Mouse (Mus musculus) spleen, postnatal 4 days (tissue): ENCODE results near the gene Kcnn3.

ENCODE experiments used
- DNase-seq, 2 experiments: peaks; one replicate each; pipeline ENCODE4 v3.0.0; 2022; ENCODE audit warnings: low spot score in 2 of 2

Gene Kcnn3

DNA sequence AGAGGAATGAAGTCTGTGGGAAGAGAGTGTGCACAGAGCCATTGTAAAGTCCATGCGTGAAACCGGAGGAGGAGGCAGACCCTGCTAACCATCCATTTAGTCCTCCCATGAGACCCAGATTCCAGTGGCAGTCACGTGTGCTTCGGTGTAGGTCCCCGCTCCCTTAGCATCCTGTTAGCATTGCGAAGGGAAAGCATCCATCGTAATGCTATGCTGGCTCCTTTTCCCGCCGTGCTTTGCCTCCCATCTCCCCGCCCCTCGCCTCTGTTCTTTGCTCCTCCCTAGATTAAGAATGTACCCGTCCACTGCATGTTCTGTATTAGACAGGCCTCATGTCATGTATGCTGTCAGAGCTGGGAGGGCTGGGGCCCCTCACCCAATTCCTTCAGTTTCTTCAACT is 144.8 kb downstream of the Kcnn3 start:
- DNase-seq, result no peak

DNA sequence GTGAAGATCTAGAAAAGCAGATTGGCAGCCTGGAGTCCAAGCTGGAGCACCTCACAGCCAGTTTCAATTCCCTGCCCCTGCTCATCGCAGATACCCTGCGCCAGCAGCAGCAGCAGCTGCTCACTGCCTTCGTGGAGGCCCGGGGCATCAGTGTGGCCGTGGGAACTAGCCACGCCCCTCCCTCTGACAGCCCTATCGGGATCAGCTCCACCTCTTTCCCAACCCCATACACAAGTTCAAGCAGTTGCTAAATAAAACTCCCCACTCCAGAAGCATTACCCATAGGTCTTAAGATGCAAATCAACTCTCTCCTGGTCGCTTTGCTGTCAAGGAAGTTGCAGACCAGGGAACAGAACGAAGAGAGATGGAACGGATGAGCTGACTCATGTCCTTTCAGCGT is 147.2 kb downstream of the Kcnn3 start:
- no peak for DNase-seq

DNA sequence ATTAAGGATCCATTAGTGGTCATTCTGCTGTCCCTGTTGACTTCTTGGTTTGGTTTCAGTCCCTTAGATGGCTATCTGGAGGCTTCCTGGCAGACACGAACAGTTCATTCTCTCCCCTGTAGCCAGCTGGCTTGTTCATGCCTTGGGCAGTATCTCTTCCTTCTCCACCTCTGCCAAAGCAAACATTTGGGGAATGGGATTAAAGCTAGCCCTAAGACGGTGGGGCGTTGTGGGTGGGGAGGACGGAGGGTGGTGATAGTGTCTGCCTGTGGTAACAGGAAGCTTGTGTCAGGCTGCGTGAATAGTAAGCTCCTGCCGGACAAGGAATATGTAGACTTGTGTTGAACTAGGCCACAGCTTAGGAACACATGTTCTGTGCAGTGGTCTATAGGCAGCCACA is 151.4 kb downstream of the Kcnn3 start:
- no peak for DNase-seq

- no peak for DNase-seq
These were observed 152.8 kb downstream of the Kcnn3 start for GRCm38 (mm10) chr3:89672573-89673317.

- DNase-seq, result no peak
These were observed 157.7 kb downstream of the Kcnn3 start for GRCm38 (mm10) chr3:89677617-89678016.

GRCm38 (mm10) chr3:89686031-89686430 is 166.1 kb downstream of the Kcnn3 start:
- no peak for DNase-seq

GRCm38 (mm10) chr3:89688694-89689581 is 169.0 kb downstream of the Kcnn3 start:
- peak; percentile 69 to 86 for DNase-seq

DNA sequence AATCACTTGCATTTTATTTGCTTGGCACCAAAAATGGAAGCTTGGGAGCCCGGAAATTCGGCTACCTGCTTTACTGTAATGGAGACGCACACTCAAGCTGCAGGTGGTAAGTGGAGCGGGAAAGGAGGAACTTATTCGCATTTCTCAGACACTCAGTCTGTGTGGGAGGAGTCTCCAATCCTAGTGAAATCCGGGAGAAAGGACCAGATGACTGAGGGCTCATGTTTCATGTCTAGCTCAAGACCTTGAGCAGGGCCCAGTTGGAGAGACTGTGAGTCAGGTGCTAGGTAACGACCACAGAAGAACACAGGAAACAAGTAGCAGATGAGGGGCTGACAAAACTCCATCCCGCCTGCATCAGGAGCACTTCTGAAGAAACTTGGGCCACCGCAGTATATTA is 171.8 kb downstream of the Kcnn3 start:
- DNase-seq, result no peak

DNA sequence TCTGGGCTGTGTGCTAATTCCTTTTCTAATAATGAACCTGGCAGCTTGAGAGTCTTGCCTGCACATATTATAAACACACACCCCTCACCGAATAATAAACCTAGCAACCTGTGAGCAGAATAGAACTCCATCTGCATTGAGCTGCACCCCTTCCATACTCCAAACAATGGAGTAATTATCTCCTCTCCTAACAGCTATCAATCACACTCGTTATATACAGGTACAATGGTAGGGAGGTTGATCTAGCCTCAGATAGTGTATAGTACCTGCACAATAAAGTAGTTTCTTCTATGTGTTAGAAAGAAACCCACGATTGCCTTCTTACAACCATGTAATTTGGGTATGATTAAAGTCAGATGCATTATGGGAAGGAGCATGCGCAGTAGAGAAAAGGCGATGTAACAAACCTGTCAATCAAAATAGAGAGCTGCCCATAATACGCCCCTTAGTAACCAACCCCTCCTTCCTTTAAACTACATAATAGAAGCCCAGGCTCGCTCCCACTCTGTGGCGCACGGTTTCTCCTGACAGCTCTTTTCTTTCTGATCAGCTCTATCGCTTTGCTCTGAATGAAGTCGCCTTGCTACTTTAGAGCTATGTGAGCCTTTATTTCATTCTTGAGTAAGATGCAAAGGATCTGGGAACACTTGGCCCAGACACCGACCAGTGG is 176.3 kb downstream of the Kcnn3 start:
- DNase-seq, result no peak

- DNase-seq, result no peak
These were observed 179.0 kb downstream of the Kcnn3 start for GRCm38 (mm10) chr3:89698958-89699357.

DNA sequence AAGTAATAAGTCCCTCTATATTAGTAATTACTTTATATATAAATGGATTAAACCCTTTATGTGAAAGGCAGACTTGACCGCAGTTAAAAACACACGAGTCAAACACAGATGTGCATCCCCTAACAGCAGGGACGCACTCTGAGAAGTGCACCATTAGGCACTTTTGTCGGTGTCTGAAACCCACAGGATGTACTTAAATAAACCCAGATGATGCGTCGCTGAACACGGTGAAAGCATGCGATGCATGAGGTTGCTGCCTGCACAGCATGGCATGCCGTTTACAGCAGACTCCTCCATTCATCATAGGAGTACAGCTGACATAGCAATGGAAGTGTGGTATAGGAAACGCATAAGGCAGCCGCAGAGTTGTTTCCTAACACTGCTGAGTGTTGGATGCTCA is 180.5 kb downstream of the Kcnn3 start:
- DNase-seq, result no peak

DNA sequence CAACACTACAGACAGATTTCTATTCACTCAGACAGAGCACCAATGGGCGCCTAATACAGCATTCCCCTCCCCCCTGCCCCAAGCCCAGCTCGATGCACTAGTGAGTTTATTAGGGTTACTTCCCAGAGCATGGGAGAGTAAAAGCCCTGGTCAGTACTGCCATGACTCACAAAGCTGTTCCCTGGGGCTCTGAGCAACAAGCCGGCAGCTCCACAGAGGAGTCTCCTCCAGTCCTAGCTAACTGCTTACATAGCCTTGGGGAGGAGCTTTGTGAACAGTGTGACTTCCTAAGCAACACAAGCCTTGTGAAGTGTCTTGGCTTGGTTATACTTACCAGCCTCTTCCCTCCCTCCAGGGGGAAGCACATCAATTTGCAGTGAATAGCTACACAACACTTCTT is 183.6 kb downstream of the Kcnn3 start:
- DNase-seq, result no peak

GRCm38 (mm10) chr3:89704064-89704463 is 184.1 kb downstream of the Kcnn3 start:
- DNase-seq, result no peak

- peak; percentile 61 to 83 for DNase-seq
These were observed 194.6 kb downstream of the Kcnn3 start, which contains the start of gene Adar for GRCm38 (mm10) chr3:89714359-89715206. Gene Adar (plus strand): TSS chr3:89715022.

GRCm38 (mm10) chr3:89715207-89715966 is 195.4 kb downstream of the Kcnn3 start:
- DNase-seq, result peak in 1 of 2 experiments; percentile 70

DNA sequence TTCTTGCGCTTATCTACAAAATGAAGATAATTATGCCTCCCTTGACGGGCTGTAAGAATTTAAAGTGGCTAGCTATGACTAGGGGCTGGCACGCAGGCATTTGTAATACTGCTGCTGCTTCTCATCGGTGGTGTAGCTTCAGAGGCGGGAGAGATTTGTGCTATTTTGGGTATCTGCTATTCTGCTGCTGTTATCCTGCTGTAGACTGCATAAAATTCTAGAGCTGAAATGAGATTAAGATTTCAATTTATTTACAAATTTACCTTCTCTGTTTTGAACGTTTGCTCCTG is 195.9 kb downstream of the Kcnn3 start:
- no peak for DNase-seq

- DNase-seq, result no peak
These were observed 202.1 kb downstream of the Kcnn3 start for GRCm38 (mm10) chr3:89722032-89722431.

DNA sequence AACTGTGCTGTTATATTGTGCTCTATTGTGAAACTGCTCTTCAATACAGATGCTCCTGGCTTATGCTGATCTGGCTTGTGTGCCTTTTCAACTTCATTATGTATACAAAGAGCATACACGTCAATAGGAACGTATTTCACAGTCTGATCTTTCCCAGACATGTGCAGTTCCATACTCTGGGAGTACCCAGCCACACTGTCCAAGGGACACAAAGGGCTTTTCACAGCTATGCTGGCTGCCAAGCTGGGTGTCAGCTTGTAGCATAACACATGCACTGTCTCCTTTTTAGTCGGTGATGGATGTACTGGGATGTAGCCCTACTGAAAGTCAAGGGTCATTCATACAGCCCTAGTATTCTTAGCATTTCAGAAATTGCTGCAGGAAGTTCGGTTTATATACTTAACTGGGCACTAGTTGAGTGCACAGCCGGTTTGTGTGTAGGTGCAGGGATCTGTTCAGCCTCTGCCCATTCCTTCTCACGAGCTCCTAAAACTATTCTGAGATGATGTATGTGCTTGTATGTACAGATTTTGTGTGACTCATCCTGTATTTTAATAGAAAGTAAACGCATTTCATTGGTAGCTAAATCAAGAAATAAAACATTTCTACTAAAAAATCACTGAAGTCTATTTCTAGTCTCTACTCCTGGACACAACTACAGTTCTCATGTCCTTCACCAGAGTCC is 203.6 kb downstream of the Kcnn3 start:
- no peak for DNase-seq
